Comparison of ENCODE assay signal across 8 mouse cellular contexts in genomic region chr10:30199501-30199900, GRCm38 (mm10). TPM values are rescaled to one million over a fixed set of nuclear protein-coding genes. Genes with fewer than 3 reads are reported as not detected.
DNase-seq lines count a peak whose midpoint lies in the region; ATAC-seq and TF ChIP-seq lines count a peak whose summit lies in the region.

No protein-coding gene starts in this region.

- 66% methylated on average over 5 of the region's 5 CpGs for WGBS in forebrain, embryonic 10.5 days
- 61% methylated on average over 5 of the region's 5 CpGs for WGBS in liver, embryonic 11.5 days
- 53% methylated on average over 5 of the region's 5 CpGs for WGBS in stomach, embryonic 16.5 days

- peaks cover 46% of the 10 kb centered on the region for H3K79me2 ChIP-seq in C2C12 (ENCODE audit: control insufficient read depth, insufficient read depth)

- no peak overlapping the region for H3K27ac ChIP-seq in gastrocnemius, adult 2 months
- H3K27ac ChIP-seq in forebrain, embryonic 10.5 days = peak overlapping the region; percentile 97
- no peak overlapping the region for H3K27ac ChIP-seq in liver, embryonic 11.5 days (ENCODE audit: low read depth, low read length)
- H3K27ac ChIP-seq in stomach, embryonic 16.5 days (ENCODE audit: low read length) = no peak overlapping the region

- H3K79me3 ChIP-seq in C2C12 (ENCODE audit: low read depth) = peaks cover 36% of the 10 kb centered on the region

- TF ChIP-seq CTCF in gastrocnemius, adult 2 months (IDR thresholded peaks at IDR 0.05) = no peak
- TF ChIP-seq CTCF in C2C12 (IDR thresholded peaks at IDR 0.05; ENCODE audit: control insufficient read depth, insufficient read depth, insufficient read length) = no peak

- peak overlapping the region; percentile 78 for H3K4me2 ChIP-seq in liver, embryonic 11.5 days
- peak overlapping the region; percentile 67 for H3K4me2 ChIP-seq in stomach, embryonic 16.5 days (ENCODE audit: low read depth, low read length)

- H3K4me3 ChIP-seq in gastrocnemius, adult 2 months = peak overlapping the region; percentile 82
- peak overlapping the region; percentile 80 for H3K4me3 ChIP-seq in C2C12 (ENCODE audit: insufficient read depth, poor library complexity, severe bottlenecking)
- peak overlapping the region; percentile 93 for H3K4me3 ChIP-seq in forebrain, embryonic 10.5 days
- H3K4me3 ChIP-seq in liver, embryonic 11.5 days (ENCODE audit: low read depth, low read length) = peak overlapping the region; percentile 68
- H3K4me3 ChIP-seq in stomach, embryonic 16.5 days (replicated peaks; ENCODE audit: low read length) = peak overlapping the region; percentile 58

- no peak for ATAC-seq in liver, embryonic 11.5 days (replicated peaks; ENCODE audit: low FRiP score)
- ATAC-seq in stomach, embryonic 16.5 days (ENCODE audit: insufficient read depth, low FRiP score) = no peak
- ATAC-seq in megakaryocyte progenitor cell, adult 5-6 weeks (replicated peaks; ENCODE audit: poor library complexity) = no peak

- peaks cover 15% of the 10 kb centered on the region for H3K4me1 ChIP-seq in forebrain, embryonic 10.5 days
- peaks cover 3% of the 10 kb centered on the region for H3K4me1 ChIP-seq in liver, embryonic 11.5 days (replicated peaks; ENCODE audit: control insufficient read depth, insufficient read depth, low read length)
- H3K4me1 ChIP-seq in stomach, embryonic 16.5 days (ENCODE audit: control insufficient read depth, insufficient read depth, low read length) = peaks cover 6% of the 10 kb centered on the region; the same call in 1 of the 2 replicates

- H3K27me3 ChIP-seq in C2C12 (ENCODE audit: control insufficient read depth, insufficient read depth, insufficient read length) = no peaks in the 10 kb centered on the region
- no peaks in the 10 kb centered on the region for H3K27me3 ChIP-seq in forebrain, embryonic 10.5 days (ENCODE audit: poor library complexity, severe bottlenecking)
- no peaks in the 10 kb centered on the region for H3K27me3 ChIP-seq in liver, embryonic 11.5 days (replicated peaks; ENCODE audit: control insufficient read depth, insufficient read depth, low read length)
- H3K27me3 ChIP-seq in stomach, embryonic 16.5 days (ENCODE audit: control insufficient read depth, insufficient read depth, low read length) = no peaks in the 10 kb centered on the region

- peak overlapping the region; percentile 73 for H3K9ac ChIP-seq in liver, embryonic 11.5 days (ENCODE audit: low read depth, low read length)
- H3K9ac ChIP-seq in stomach, embryonic 16.5 days (ENCODE audit: low read length) = peak overlapping the region; percentile 82

- H3ac ChIP-seq in C2C12 (ENCODE audit: control insufficient read depth, insufficient read length, low read depth) = peak overlapping the region; percentile 52

- peaks cover 30% of the 10 kb centered on the region for H3K36me3 ChIP-seq in C2C12 (ENCODE audit: control insufficient read depth, insufficient read depth)
- peaks cover 45% of the 10 kb centered on the region for H3K36me3 ChIP-seq in forebrain, embryonic 10.5 days (replicated peaks)
- H3K36me3 ChIP-seq in liver, embryonic 11.5 days (ENCODE audit: control insufficient read depth, insufficient read depth, low read length) = peaks cover 3% of the 10 kb centered on the region; the same call in 1 of the 2 replicates
- H3K36me3 ChIP-seq in stomach, embryonic 16.5 days (ENCODE audit: control insufficient read depth, insufficient read depth, low read length) = no peaks in the 10 kb centered on the region

- DNase-seq in gastrocnemius, adult 2 months = no peak
- no peak for DNase-seq in gastrocnemius, postnatal 10 days
- DNase-seq in forebrain, embryonic 10.5 days (ENCODE audit: extremely low spot score, low spot score) = no peak
- DNase-seq in liver, embryonic 11.5 days (ENCODE audit: low spot score) = no peak
- DNase-seq in layer of hippocampus, adult 8-10 months (ENCODE audit: low spot score in 2 of 2) = no peak

- H3K9me3 ChIP-seq in forebrain, embryonic 10.5 days = no peaks in the 10 kb centered on the region
- no peaks in the 10 kb centered on the region for H3K9me3 ChIP-seq in liver, embryonic 11.5 days (ENCODE audit: control insufficient read depth, low read length)
- H3K9me3 ChIP-seq in stomach, embryonic 16.5 days (replicated peaks; ENCODE audit: control insufficient read depth, low read length) = no peaks in the 10 kb centered on the region

- intact Hi-C loops in gastrocnemius, adult 2 months (cut with DNase I) = no loop called here

TF ChIP-seq in C2C12, 6 proteins besides CTCF, POLR2A, EP300 and RAD21:
- TF ChIP-seq MYOG (IDR thresholded peaks at IDR 0.05; ENCODE audit: control insufficient read depth, extremely low read depth, insufficient read length) = no peak
- no peak for TF ChIP-seq MAX (IDR thresholded peaks at IDR 0.05)
- TF ChIP-seq MYOD1 (IDR thresholded peaks at IDR 0.05; ENCODE audit: control insufficient read depth, insufficient read length, low read depth) = no peak
- TF ChIP-seq USF1 (IDR thresholded peaks at IDR 0.05; ENCODE audit: low read depth) = no peak
- TF ChIP-seq FOSL1 (IDR thresholded peaks at IDR 0.05; ENCODE audit: insufficient read depth, low read length, poor library complexity, severe bottlenecking) = no peak
- no peak for TF ChIP-seq CEBPB (IDR thresholded peaks at IDR 0.05; ENCODE audit: low read depth)

RNA-seq across cellular contexts. Expression of gene Cenpw, which starts 0.9 kb away (rescaled TPM):
- total RNA-seq in gastrocnemius, adult 2 months (2021) = under 1 TPM; 0.64 to 0.70 TPM
- 1 to 10 TPM; 1.4 to 1.9 TPM for total RNA-seq in gastrocnemius, postnatal 10 days (2021)
- 23.4 TPM for polyA plus RNA-seq in C2C12 (2012; fragmentation: generic; extraction: Trizol)
- polyA plus RNA-seq in forebrain, embryonic 10.5 days (2016; fragmentation: Nextera tagmentation; extraction: Ambion mirVana) = 110 and 115 TPM in 2 replicates
- polyA plus RNA-seq in liver, embryonic 11.5 days (2014; fragmentation: Nextera tagmentation; extraction: Ambion mirVana) = 65.8 and 67.6 TPM in 2 replicates
- polyA plus RNA-seq in stomach, embryonic 16.5 days (2015; fragmentation: Nextera tagmentation; extraction: Ambion mirVana) = 32.0 and 38.1 TPM in 2 replicates
- 1 to 10 TPM; 1.0 to 2.9 (median 2.2) TPM for total RNA-seq in layer of hippocampus, adult 8-10 months (2022)
- total RNA-seq in megakaryocyte progenitor cell, adult 5-6 weeks (2015) = 21.4 and 21.5 TPM in 2 replicates
- 8.4 and 11.5 TPM in 2 replicates for total RNA-seq in megakaryocyte progenitor cell, adult 5-6 weeks (2017)
